Mouse (Mus musculus): ENCODE data around the gene Pcx.

DNA sequence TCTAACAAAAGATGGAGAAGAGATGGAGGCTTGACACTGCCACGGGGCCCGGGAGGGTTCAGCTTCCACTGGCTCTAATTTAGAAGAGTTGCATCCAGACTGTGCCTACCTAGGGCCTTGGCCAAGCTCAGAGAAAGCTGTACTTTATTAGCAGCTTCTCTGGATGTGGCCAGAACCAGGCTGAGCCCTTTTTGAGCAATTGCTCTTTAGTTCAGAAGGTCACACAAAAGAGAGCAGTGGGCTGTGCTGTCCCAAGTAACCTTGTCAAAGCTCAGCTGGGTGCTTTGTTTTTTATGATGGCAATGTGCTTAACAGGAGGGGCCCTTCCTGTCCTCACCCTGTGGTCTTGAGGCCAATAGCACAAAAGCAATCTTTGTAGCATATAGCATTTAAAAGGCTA, 57.4 kb downstream of the Pcx start:
- no peak for TF ChIP-seq GATA1 (IDR thresholded peaks at IDR 0.05; ENCODE audit: borderline replicate concordance, low read length)
- no peak for TF ChIP-seq FLI1 (IDR thresholded peaks at IDR 0.05; ENCODE audit: low read length)

All from megakaryocyte, embryonic 14.5 days (primary cell).